Mouse (Mus musculus): ENCODE measurements around the gene Tm4sf4. TPM values are rescaled to one million over a fixed set of nuclear protein-coding genes. Genes with fewer than 3 reads are reported as not detected.
A peak's percentile ranks its signal among the peaks of the same experiment; 100 is the strongest.

Gene Tm4sf4
- 0.70 and 1.4 TPM in 2 replicates for polyA plus RNA-seq (2015; fragmentation: Nextera tagmentation; extraction: Ambion mirVana)

GRCm38 (mm10) chr3:57425089-57425730, at the start of gene Tm4sf4:
Tm4sf4 (plus strand) TSS chr3:57425314.
- 52% methylated on average over 10 of the region's 10 CpGs for WGBS
- Histone ChIP-seq H3K9me3 (no peaks in the 10 kb centered on the region), H3K4me1 (peaks cover 47% of the 10 kb centered on the region), H3K4me3 (no peak within 1 kb of the TSS), H3K27ac (replicated peaks) (peak within 1 kb of the TSS; percentile 48; the same call in 1 of the 2 replicates), H3K9ac (no peak within 1 kb of the TSS), H3K4me2 (no peak within 1 kb of the TSS), H3K27me3 (replicated peaks) (no peaks in the 10 kb centered on the region), H3K36me3 (no peaks in the 10 kb centered on the region)
- ATAC-seq (ENCODE audit: extremely low read depth, insufficient number of reproducible peaks, low FRiP score, low TSS enrichment), result no peak

GRCm38 (mm10) chr3:57386423-57386822, 38.7 kb upstream of the Tm4sf4 start:
- Histone ChIP-seq H3K36me3 (no peaks in the 10 kb centered on the region), H3K27me3 (replicated peaks) (no peaks in the 10 kb centered on the region), H3K9me3 (no peaks in the 10 kb centered on the region; the same call in 1 of the 2 replicates), H3K4me2 (no peak overlapping the region), H3K27ac (replicated peaks) (no peak overlapping the region), H3K4me1 (peaks cover 10% of the 10 kb centered on the region; the same call in 1 of the 2 replicates), H3K4me3 (no peak overlapping the region), H3K9ac (no peak overlapping the region)
- WGBS, result 67% methylated on average over 6 of the region's 6 CpGs
- no peak for ATAC-seq (ENCODE audit: extremely low read depth, insufficient number of reproducible peaks, low FRiP score, low TSS enrichment)

- ATAC-seq (ENCODE audit: extremely low read depth, insufficient number of reproducible peaks, low FRiP score, low TSS enrichment), result no peak
- WGBS, result 33% methylated on average over 2 of the region's 2 CpGs
- peak overlapping the region; percentile 12; the same call in 1 of the 2 replicates for H3K27ac ChIP-seq (replicated peaks)
Measured at GRCm38 (mm10) chr3:57386895-57387294, 38.2 kb upstream of the Tm4sf4 start.

GRCm38 (mm10) chr3:57387593-57387992, 37.5 kb upstream of the Tm4sf4 start:
- Histone ChIP-seq H3K36me3 (no peaks in the 10 kb centered on the region), H3K27me3 (replicated peaks) (no peaks in the 10 kb centered on the region), H3K9me3 (no peaks in the 10 kb centered on the region), H3K4me2 (no peak overlapping the region), H3K4me3 (no peak overlapping the region), H3K4me1 (peaks cover 10% of the 10 kb centered on the region; the same call in 1 of the 2 replicates), H3K9ac (no peak overlapping the region), H3K27ac (replicated peaks) (no peak overlapping the region)
- 67% methylated on average over 2 of the region's 2 CpGs for WGBS
- ATAC-seq (ENCODE audit: extremely low read depth, insufficient number of reproducible peaks, low FRiP score, low TSS enrichment), result no peak

More at GRCm38 (mm10) chr3:57386895-57387294, 38.2 kb upstream of the Tm4sf4 start:
- Histone ChIP-seq H3K4me3 (no peak overlapping the region), H3K27me3 (replicated peaks) (no peaks in the 10 kb centered on the region), H3K4me1 (peaks cover 10% of the 10 kb centered on the region; the same call in 1 of the 2 replicates), H3K4me2 (no peak overlapping the region), H3K9me3 (no peaks in the 10 kb centered on the region), H3K36me3 (no peaks in the 10 kb centered on the region), H3K9ac (no peak overlapping the region)

GRCm38 (mm10) chr3:57411535-57411934, 13.6 kb upstream of the Tm4sf4 start:
- no peaks in the 10 kb centered on the region for H3K9me3 ChIP-seq
- 71% methylated on average over 4 of the region's 4 CpGs for WGBS

DNA sequence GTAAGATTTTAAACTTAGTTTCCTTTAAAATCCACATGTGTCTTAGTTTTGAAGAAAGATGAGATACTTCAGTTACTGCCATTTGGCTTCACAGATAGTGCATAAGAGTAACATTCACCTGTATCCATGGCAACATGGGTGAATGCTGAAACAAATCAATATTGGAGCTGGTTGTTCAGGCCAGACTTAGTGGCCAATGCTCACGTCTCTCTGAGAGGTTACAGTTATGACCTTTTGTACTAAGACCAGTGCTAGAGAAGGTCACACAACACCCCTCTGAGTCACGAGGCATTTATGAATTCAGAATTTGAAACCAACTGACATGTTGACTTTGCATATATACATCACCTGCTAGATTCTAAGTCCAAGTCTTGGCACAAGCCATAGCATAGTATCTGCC, 4.9 kb upstream of the Tm4sf4 start:
- H3K9me3 ChIP-seq, result no peaks in the 10 kb centered on the region
- H3K27ac ChIP-seq (replicated peaks), result no peak overlapping the region
- H3K4me3 ChIP-seq, result no peak overlapping the region
- 63% methylated on average over 2 of the region's 2 CpGs for WGBS
- H3K9ac ChIP-seq, result no peak overlapping the region
- no peak for ATAC-seq (ENCODE audit: extremely low read depth, insufficient number of reproducible peaks, low FRiP score, low TSS enrichment)
- H3K36me3 ChIP-seq, result no peaks in the 10 kb centered on the region
- H3K4me1 ChIP-seq, result peaks cover 11% of the 10 kb centered on the region
- no peak overlapping the region for H3K4me2 ChIP-seq
- no peaks in the 10 kb centered on the region for H3K27me3 ChIP-seq (replicated peaks)

More at GRCm38 (mm10) chr3:57411535-57411934, 13.6 kb upstream of the Tm4sf4 start:
- no peak overlapping the region for H3K4me2 ChIP-seq
- no peaks in the 10 kb centered on the region for H3K4me1 ChIP-seq
- H3K27me3 ChIP-seq (replicated peaks), result no peaks in the 10 kb centered on the region
- H3K27ac ChIP-seq (replicated peaks), result no peak overlapping the region
- H3K4me3 ChIP-seq, result no peak overlapping the region
- H3K9ac ChIP-seq, result no peak overlapping the region
- no peaks in the 10 kb centered on the region for H3K36me3 ChIP-seq
- no peak for ATAC-seq (ENCODE audit: extremely low read depth, insufficient number of reproducible peaks, low FRiP score, low TSS enrichment)

- H3K9me3 ChIP-seq, result no peaks in the 10 kb centered on the region
- WGBS, result 71% methylated on average over 1 of the region's 1 CpGs
- no peak for ATAC-seq (ENCODE audit: extremely low read depth, insufficient number of reproducible peaks, low FRiP score, low TSS enrichment)
- no peak overlapping the region for H3K27ac ChIP-seq (replicated peaks)
- no peak overlapping the region for H3K4me3 ChIP-seq
- no peaks in the 10 kb centered on the region for H3K27me3 ChIP-seq (replicated peaks)
- H3K36me3 ChIP-seq, result no peaks in the 10 kb centered on the region
- peaks cover 15% of the 10 kb centered on the region for H3K4me1 ChIP-seq
- H3K4me2 ChIP-seq, result no peak overlapping the region
- no peak overlapping the region for H3K9ac ChIP-seq
Measured at GRCm38 (mm10) chr3:57420660-57421059, 4.5 kb upstream of the Tm4sf4 start.

DNA sequence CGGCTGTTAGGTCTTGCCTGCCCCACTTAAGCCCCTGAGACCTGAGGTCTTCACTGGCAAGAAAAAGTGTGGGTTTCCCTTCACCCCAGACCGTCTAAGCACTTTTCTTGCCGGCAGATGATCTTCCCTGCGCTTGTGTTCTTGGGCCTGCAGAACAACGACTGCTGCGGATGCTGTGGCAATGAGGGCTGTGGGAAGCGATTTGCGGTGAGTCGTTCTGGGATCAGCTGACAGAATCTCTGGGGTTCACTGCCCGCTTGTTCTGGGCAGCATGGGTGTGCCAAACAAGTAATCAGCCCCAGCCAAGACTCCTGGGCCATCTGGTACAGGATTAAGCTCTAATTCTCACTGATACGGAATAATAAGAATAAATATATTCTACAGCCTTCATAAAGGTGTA, 1.2 kb downstream of the Tm4sf4 start:
- no peak overlapping the region for H3K4me3 ChIP-seq
- peaks cover 58% of the 10 kb centered on the region for H3K4me1 ChIP-seq
- H3K9me3 ChIP-seq, result no peaks in the 10 kb centered on the region
- H3K27ac ChIP-seq (replicated peaks), result peak overlapping the region; percentile 48
- no peaks in the 10 kb centered on the region for H3K36me3 ChIP-seq
- WGBS, result 86% methylated on average over 11 of the region's 11 CpGs
- ATAC-seq (ENCODE audit: extremely low read depth, insufficient number of reproducible peaks, low FRiP score, low TSS enrichment), result no peak
- no peak overlapping the region for H3K4me2 ChIP-seq
- H3K27me3 ChIP-seq (replicated peaks), result no peaks in the 10 kb centered on the region
- no peak overlapping the region for H3K9ac ChIP-seq

GRCm38 (mm10) chr3:57428682-57429464, 3.8 kb downstream of the Tm4sf4 start:
- H3K4me2 ChIP-seq, result no peak overlapping the region
- no peaks in the 10 kb centered on the region for H3K36me3 ChIP-seq
- peaks cover 61% of the 10 kb centered on the region for H3K4me1 ChIP-seq
- no peak overlapping the region for H3K9ac ChIP-seq
- H3K9me3 ChIP-seq, result no peaks in the 10 kb centered on the region
- 27% methylated on average over 5 of the region's 5 CpGs for WGBS
- H3K27ac ChIP-seq (replicated peaks), result peak overlapping the region; percentile 74
- no peaks in the 10 kb centered on the region for H3K27me3 ChIP-seq (replicated peaks)
- H3K4me3 ChIP-seq, result no peak overlapping the region
- 0 out of 2 replicates have a peak, but pooled peaks have one; percentile 23 for ATAC-seq (ENCODE audit: extremely low read depth, insufficient number of reproducible peaks, low FRiP score, low TSS enrichment)

GRCm38 (mm10) chr3:57429486-57429885, 4.4 kb downstream of the Tm4sf4 start:
- no peaks in the 10 kb centered on the region for H3K27me3 ChIP-seq (replicated peaks)
- WGBS, result 64% methylated on average over 4 of the region's 4 CpGs
- H3K4me1 ChIP-seq, result peaks cover 60% of the 10 kb centered on the region
- H3K9me3 ChIP-seq, result no peaks in the 10 kb centered on the region
- H3K27ac ChIP-seq (replicated peaks), result peak overlapping the region; percentile 74
- no peak overlapping the region for H3K4me2 ChIP-seq
- no peak overlapping the region for H3K9ac ChIP-seq
- H3K4me3 ChIP-seq, result no peak overlapping the region
- no peak for ATAC-seq (ENCODE audit: extremely low read depth, insufficient number of reproducible peaks, low FRiP score, low TSS enrichment)
- H3K36me3 ChIP-seq, result no peaks in the 10 kb centered on the region

DNA sequence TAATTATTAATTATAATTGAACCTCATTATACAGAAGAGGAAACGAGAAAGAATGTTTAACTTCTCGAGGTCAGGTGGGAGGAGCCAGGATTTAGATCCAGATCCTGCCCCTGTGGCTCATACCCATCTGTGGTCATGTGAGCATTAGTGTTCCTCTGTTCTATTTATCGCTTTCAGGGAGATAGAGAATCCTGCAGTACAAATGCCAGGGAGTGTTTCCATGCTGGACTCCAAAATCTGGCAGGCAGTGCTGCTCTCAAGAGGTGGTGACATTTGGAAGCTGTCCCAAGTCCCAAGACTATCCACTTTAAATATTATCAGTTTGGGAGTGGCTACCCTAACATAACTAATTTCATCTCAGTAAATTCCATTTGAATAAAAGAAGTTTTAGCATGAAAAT, 6.6 kb downstream of the Tm4sf4 start:
- peak; percentile 53; the same call in 1 of the 2 replicates for ATAC-seq (ENCODE audit: extremely low read depth, insufficient number of reproducible peaks, low FRiP score, low TSS enrichment)
- Histone ChIP-seq H3K27ac (replicated peaks) (peak overlapping the region; percentile 74), H3K4me3 (no peak overlapping the region), H3K27me3 (replicated peaks) (no peaks in the 10 kb centered on the region), H3K4me2 (no peak overlapping the region), H3K4me1 (peaks cover 48% of the 10 kb centered on the region), H3K9me3 (no peaks in the 10 kb centered on the region), H3K9ac (no peak overlapping the region), H3K36me3 (no peaks in the 10 kb centered on the region)
- WGBS, result 26% methylated on average over 3 of the region's 3 CpGs
